Mouse (Mus musculus) cerebellum, adult 11 months (tissue): ENCODE measurements around the gene Myo18a.

Experiments used
- DNase-seq: peaks from one replicate; pipeline ENCODE4 v3.0.0; 2022

Gene Myo18a

GRCm38 (mm10) chr11:77901775-77902355, 138.8 kb downstream of the Myo18a start:
- no peak for DNase-seq

GRCm38 (mm10) chr11:77903761-77904160, 140.7 kb downstream of the Myo18a start:
- no peak for DNase-seq

GRCm38 (mm10) chr11:77904707-77905106, 141.7 kb downstream of the Myo18a start:
- DNase-seq: no peak

GRCm38 (mm10) chr11:77906097-77906687, 143.1 kb downstream of the Myo18a start:
- DNase-seq: peak; percentile 79

- DNase-seq: peak; percentile 78
Measured at GRCm38 (mm10) chr11:77906747-77907174, 143.7 kb downstream of the Myo18a start.

- DNase-seq: no peak
Measured at GRCm38 (mm10) chr11:77908468-77908867, 145.4 kb downstream of the Myo18a start.

- no peak for DNase-seq
Measured at GRCm38 (mm10) chr11:77909376-77909775, 146.3 kb downstream of the Myo18a start.

- DNase-seq: no peak
Measured at GRCm38 (mm10) chr11:77909776-77910175, 146.7 kb downstream of the Myo18a start.

GRCm38 (mm10) chr11:77913505-77913904, 150.5 kb downstream of the Myo18a start:
- no peak for DNase-seq

GRCm38 (mm10) chr11:77914598-77915260, 151.7 kb downstream of the Myo18a start:
- DNase-seq: no peak
